Mouse (Mus musculus): ENCODE measurements around the gene Mea1. TPM values are rescaled to one million over a fixed set of nuclear protein-coding genes. Genes with fewer than 3 reads are reported as not detected.

The Mea1 gene
- polyA plus RNA-seq, 1 experiment: 142 TPM

GRCm38 (mm10) chr17:46673850-46674529 is 4.6 kb upstream of the Mea1 start, which contains the start of gene Rrp36:
Gene Rrp36, minus strand, starts transcription at chr17:46674352.
- TF ChIP-seq CTCF (IDR thresholded peaks at IDR 0.05; ENCODE audit: low read depth, low read length): no peak
- TF ChIP-seq EP300 (IDR thresholded peaks at IDR 0.05; ENCODE audit: insufficient read depth, low read depth, low read length): no peak
- TF ChIP-seq POLR2A (IDR thresholded peaks at IDR 0.05; ENCODE audit: insufficient read depth, low read length): peak; percentile 69
- no peaks in the 10 kb centered on the region for H3K27me3 ChIP-seq (ENCODE audit: control insufficient read depth, insufficient read depth, low read length, poor library complexity, severe bottlenecking)
- H3K36me3 ChIP-seq (ENCODE audit: control insufficient read depth, insufficient read depth, low read length, poor library complexity, severe bottlenecking): peaks cover 24% of the 10 kb centered on the region
- H3K4me3 ChIP-seq (ENCODE audit: low read depth, low read length): peak within 1 kb of the TSS; percentile 80
- H3K9ac ChIP-seq (ENCODE audit: low read depth, poor library complexity, severe bottlenecking): peak within 1 kb of the TSS; percentile 77
- H3K4me1 ChIP-seq (ENCODE audit: control insufficient read depth, insufficient read depth, low read length): peaks cover 6% of the 10 kb centered on the region
- H3K27ac ChIP-seq (ENCODE audit: insufficient read depth, low read length): peak within 1 kb of the TSS; percentile 59
- H3K9me3 ChIP-seq (replicated peaks; ENCODE audit: control insufficient read depth, insufficient read depth, low read length, poor library complexity, severe bottlenecking): no peaks in the 10 kb centered on the region

GRCm38 (mm10) chr17:46674530-46675283 is 3.9 kb upstream of the Mea1 start:
- Histone ChIP-seq H3K27ac (ENCODE audit: insufficient read depth, low read length) (peak overlapping the region; percentile 36), H3K9me3 (replicated peaks; ENCODE audit: control insufficient read depth, insufficient read depth, low read length, poor library complexity, severe bottlenecking) (no peaks in the 10 kb centered on the region), H3K4me1 (ENCODE audit: control insufficient read depth, insufficient read depth, low read length) (peaks cover 6% of the 10 kb centered on the region), H3K4me3 (ENCODE audit: low read depth, low read length) (peak overlapping the region; percentile 80), H3K27me3 (ENCODE audit: control insufficient read depth, insufficient read depth, low read length, poor library complexity, severe bottlenecking) (no peaks in the 10 kb centered on the region), H3K9ac (ENCODE audit: low read depth, poor library complexity, severe bottlenecking) (peak overlapping the region; percentile 22), H3K36me3 (ENCODE audit: control insufficient read depth, insufficient read depth, low read length, poor library complexity, severe bottlenecking) (peaks cover 19% of the 10 kb centered on the region)
- TF ChIP-seq EP300 (IDR thresholded peaks at IDR 0.05; ENCODE audit: insufficient read depth, low read depth, low read length) (peak; percentile 32; the same call in 1 of the 2 replicates), POLR2A (IDR thresholded peaks at IDR 0.05; ENCODE audit: insufficient read depth, low read length) (no peak)

- H3K36me3 ChIP-seq (ENCODE audit: control insufficient read depth, insufficient read depth, low read length, poor library complexity, severe bottlenecking): peaks cover 19% of the 10 kb centered on the region
Observed at GRCm38 (mm10) chr17:46678911-46679310, 318 bp downstream of the Mea1 start.

GRCm38 (mm10) chr17:46679843-46680759 is 1.5 kb downstream of the Mea1 start:
- peaks cover 1% of the 10 kb centered on the region for H3K4me1 ChIP-seq (ENCODE audit: control insufficient read depth, insufficient read depth, low read length)
- peak overlapping the region; percentile 93 for H3K9ac ChIP-seq (ENCODE audit: low read depth, poor library complexity, severe bottlenecking)
- peak overlapping the region; percentile 47 for H3K27ac ChIP-seq (ENCODE audit: insufficient read depth, low read length)
- H3K4me3 ChIP-seq (ENCODE audit: low read depth, low read length): peak overlapping the region; percentile 91
- H3K27me3 ChIP-seq (ENCODE audit: control insufficient read depth, insufficient read depth, low read length, poor library complexity, severe bottlenecking): no peaks in the 10 kb centered on the region
- no peaks in the 10 kb centered on the region for H3K9me3 ChIP-seq (replicated peaks; ENCODE audit: control insufficient read depth, insufficient read depth, low read length, poor library complexity, severe bottlenecking)
- TF ChIP-seq EP300 (IDR thresholded peaks at IDR 0.05; ENCODE audit: insufficient read depth, low read depth, low read length): no peak
- no peak for TF ChIP-seq POLR2A (IDR thresholded peaks at IDR 0.05; ENCODE audit: insufficient read depth, low read length)
- no peak for TF ChIP-seq CTCF (IDR thresholded peaks at IDR 0.05; ENCODE audit: low read depth, low read length)
- peaks cover 26% of the 10 kb centered on the region for H3K36me3 ChIP-seq (ENCODE audit: control insufficient read depth, insufficient read depth, low read length, poor library complexity, severe bottlenecking)

More at GRCm38 (mm10) chr17:46678911-46679310, 318 bp downstream of the Mea1 start:
- H3K9me3 ChIP-seq (replicated peaks; ENCODE audit: control insufficient read depth, insufficient read depth, low read length, poor library complexity, severe bottlenecking): no peaks in the 10 kb centered on the region
- peaks cover 1% of the 10 kb centered on the region for H3K4me1 ChIP-seq (ENCODE audit: control insufficient read depth, insufficient read depth, low read length)
- H3K9ac ChIP-seq (ENCODE audit: low read depth, poor library complexity, severe bottlenecking): peak overlapping the region; percentile 93; the same call in 1 of the 2 replicates
- no peak for TF ChIP-seq POLR2A (IDR thresholded peaks at IDR 0.05; ENCODE audit: insufficient read depth, low read length)
- TF ChIP-seq CTCF (IDR thresholded peaks at IDR 0.05; ENCODE audit: low read depth, low read length): no peak
- no peak for TF ChIP-seq EP300 (IDR thresholded peaks at IDR 0.05; ENCODE audit: insufficient read depth, low read depth, low read length)
- H3K4me3 ChIP-seq (ENCODE audit: low read depth, low read length): no peak overlapping the region
- H3K27ac ChIP-seq (ENCODE audit: insufficient read depth, low read length): no peak overlapping the region
- no peaks in the 10 kb centered on the region for H3K27me3 ChIP-seq (ENCODE audit: control insufficient read depth, insufficient read depth, low read length, poor library complexity, severe bottlenecking)

GRCm38 (mm10) chr17:46680760-46681373 is 2.3 kb downstream of the Mea1 start, which contains the start of gene Klhdc3:
Gene Klhdc3, minus strand, starts transcription at chr17:46680914.
- Histone ChIP-seq H3K9me3 (replicated peaks; ENCODE audit: control insufficient read depth, insufficient read depth, low read length, poor library complexity, severe bottlenecking) (no peaks in the 10 kb centered on the region), H3K27ac (ENCODE audit: insufficient read depth, low read length) (peak within 1 kb of the TSS; percentile 47), H3K4me1 (ENCODE audit: control insufficient read depth, insufficient read depth, low read length) (peaks cover 1% of the 10 kb centered on the region), H3K36me3 (ENCODE audit: control insufficient read depth, insufficient read depth, low read length, poor library complexity, severe bottlenecking) (peaks cover 31% of the 10 kb centered on the region), H3K4me3 (ENCODE audit: low read depth, low read length) (peak within 1 kb of the TSS; percentile 91), H3K27me3 (ENCODE audit: control insufficient read depth, insufficient read depth, low read length, poor library complexity, severe bottlenecking) (no peaks in the 10 kb centered on the region), H3K9ac (ENCODE audit: low read depth, poor library complexity, severe bottlenecking) (peak within 1 kb of the TSS; percentile 93)
- TF ChIP-seq POLR2A (IDR thresholded peaks at IDR 0.05; ENCODE audit: insufficient read depth, low read length): peak; percentile 50
- no peak for TF ChIP-seq CTCF (IDR thresholded peaks at IDR 0.05; ENCODE audit: low read depth, low read length)

All from ES-Bruce4 (cell line).